Mouse (Mus musculus): ENCODE measurements around the gene 2310011J03Rik.
"Not testable (repeated sequence)": the region's sequence is repeated elsewhere in the genome, so short reads cannot be mapped to it uniquely, and the experiment has no call there.

The 2310011J03Rik gene

GRCm38 (mm10) chr10:80320340-80320760 lies at the start of gene 2310011J03Rik:
Gene 2310011J03Rik (minus strand): TSS chr10:80320537.
- peak; percentile 95 for DNase-seq (ENCODE audit: low read depth)

DNA sequence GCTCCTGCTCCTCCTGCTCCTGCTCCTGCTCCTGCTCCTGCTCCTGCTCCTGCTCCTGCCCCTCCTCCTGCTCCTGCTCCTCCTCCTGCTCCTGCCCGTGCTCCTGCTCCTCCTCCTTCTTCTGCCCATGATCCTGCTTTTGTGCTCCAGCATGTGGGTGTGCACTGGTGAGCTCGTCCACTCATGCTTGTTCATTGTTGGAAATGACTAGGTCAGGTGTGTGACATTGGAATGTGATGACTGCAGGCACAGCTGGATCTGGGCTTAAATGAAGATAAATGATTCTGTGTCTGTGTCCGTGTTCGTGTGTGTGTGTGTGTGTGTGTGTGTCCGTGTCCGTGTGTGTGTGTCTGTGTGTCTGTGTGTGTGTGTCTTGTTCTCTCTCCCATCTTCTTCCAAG lies 48.1 kb upstream of the 2310011J03Rik start:
- no peak for DNase-seq (ENCODE audit: low read depth)

DNA sequence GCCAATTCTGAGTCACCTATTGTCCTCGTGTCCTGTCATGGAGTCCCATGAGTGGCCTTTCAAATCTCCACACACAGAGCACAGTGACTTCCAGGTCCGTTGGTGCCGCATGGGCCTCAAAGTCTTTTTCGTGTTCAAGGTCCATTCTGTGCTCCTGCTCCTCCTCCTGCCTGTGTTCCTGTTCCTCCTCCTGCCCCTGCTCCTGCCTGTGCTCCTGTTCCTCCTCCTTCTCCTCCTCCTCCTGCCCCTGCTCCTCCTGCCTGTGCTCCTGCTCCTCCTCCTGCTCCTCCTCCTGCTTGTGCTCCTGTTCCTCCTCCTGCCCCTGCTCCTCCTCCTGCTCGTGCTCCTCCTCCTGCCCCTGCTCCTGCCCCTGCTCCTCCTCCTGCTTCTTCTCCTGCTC lies 47.6 kb upstream of the 2310011J03Rik start:
- DNase-seq (ENCODE audit: low read depth): no peak

- no peak for DNase-seq (ENCODE audit: low read depth)
These were observed 45.4 kb upstream of the 2310011J03Rik start for GRCm38 (mm10) chr10:80365736-80366135.

- DNase-seq (ENCODE audit: low read depth): no peak
These were observed 43.4 kb upstream of the 2310011J03Rik start for GRCm38 (mm10) chr10:80363734-80364133.

GRCm38 (mm10) chr10:80357994-80358639 lies 37.8 kb upstream of the 2310011J03Rik start:
- DNase-seq (ENCODE audit: low read depth): no peak

DNA sequence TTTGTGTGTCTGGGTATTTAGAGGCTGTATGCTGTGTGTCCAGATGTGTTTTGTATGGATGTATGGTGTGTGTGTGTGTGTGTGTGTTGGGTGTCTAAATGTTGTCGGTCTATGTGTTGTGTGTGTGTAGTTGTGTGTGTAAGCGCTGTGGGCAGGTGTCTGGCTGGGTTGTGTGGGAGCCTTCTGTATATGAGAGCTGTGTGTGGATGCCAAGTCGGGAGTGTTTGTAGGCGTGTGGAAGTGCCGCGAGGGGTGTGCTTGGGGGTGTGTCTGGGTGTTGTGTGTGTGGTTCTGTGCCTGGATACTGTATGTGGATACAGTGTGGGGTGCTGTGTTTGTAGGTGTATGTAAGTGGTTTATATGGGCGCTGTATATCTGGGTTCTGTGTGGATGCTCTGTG lies 37.0 kb upstream of the 2310011J03Rik start:
- DNase-seq (ENCODE audit: low read depth): no peak

- no peak for DNase-seq (ENCODE audit: low read depth)
These were observed 36.4 kb upstream of the 2310011J03Rik start for GRCm38 (mm10) chr10:80356737-80357136.

- no peak for DNase-seq (ENCODE audit: low read depth)
These were observed 35.8 kb upstream of the 2310011J03Rik start, which contains the start of gene Plk5 for GRCm38 (mm10) chr10:80356001-80356682. Gene Plk5 (plus strand): TSS chr10:80356459.

DNA sequence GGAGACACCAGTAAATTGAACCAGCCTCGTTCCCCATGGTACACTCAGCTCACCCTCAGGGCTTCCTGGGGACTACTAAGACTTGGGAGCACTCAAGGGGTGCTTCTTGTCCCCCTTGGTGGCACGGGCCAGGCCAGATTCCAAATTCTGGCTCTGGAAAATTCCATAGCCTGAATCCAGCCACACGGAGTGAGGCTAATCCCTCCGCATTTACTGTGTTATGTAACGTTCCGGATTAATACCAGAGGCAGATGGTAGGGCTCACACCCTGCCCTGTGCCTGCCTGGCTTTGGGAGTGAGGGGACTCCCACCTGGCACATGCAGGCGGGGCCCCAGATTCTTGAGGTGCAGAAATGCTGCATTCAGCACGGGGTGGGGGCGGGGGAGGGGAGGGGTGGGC lies 35.1 kb upstream of the 2310011J03Rik start:
- no peak for DNase-seq (ENCODE audit: low read depth)

DNA sequence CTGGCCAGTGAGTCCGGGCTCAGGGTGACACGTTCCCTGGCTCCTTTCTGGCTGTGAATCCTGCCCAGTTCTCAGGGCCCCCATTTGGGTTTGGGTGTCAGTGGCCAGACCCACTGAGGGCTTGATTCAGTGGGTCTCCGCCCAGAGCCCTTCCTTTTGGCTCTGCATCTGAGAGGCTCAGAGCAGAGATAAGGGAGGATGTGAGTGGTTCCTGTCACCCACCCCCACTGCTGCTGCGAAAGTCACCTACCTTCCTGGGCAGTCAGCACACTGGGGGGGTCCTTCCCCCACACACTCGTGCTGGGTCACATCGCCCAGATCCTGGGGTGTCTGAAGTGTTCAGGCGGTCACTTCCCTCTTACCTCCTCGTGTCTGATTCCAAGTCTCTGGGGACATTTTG lies 32.4 kb upstream of the 2310011J03Rik start:
- DNase-seq (ENCODE audit: low read depth): no peak

- DNase-seq (ENCODE audit: low read depth): no peak
These were observed 31.6 kb upstream of the 2310011J03Rik start for GRCm38 (mm10) chr10:80351896-80352295.

- peak; percentile 88 for DNase-seq (ENCODE audit: low read depth)
These were observed 30.0 kb upstream of the 2310011J03Rik start for GRCm38 (mm10) chr10:80350292-80350691.

- DNase-seq (ENCODE audit: low read depth): no peak
These were observed 28.6 kb upstream of the 2310011J03Rik start for GRCm38 (mm10) chr10:80348981-80349380.

GRCm38 (mm10) chr10:80348244-80348781 lies 28.0 kb upstream of the 2310011J03Rik start, which contains the start of gene Adamtsl5:
Gene Adamtsl5 (minus strand): TSS chr10:80348412.
- peak; percentile 59 for DNase-seq (ENCODE audit: low read depth)

- no peak for DNase-seq (ENCODE audit: low read depth)
These were observed 27.2 kb upstream of the 2310011J03Rik start for GRCm38 (mm10) chr10:80347514-80347967.

GRCm38 (mm10) chr10:80345929-80346328 lies 25.6 kb upstream of the 2310011J03Rik start:
- DNase-seq (ENCODE audit: low read depth): not testable (repeated sequence)

DNA sequence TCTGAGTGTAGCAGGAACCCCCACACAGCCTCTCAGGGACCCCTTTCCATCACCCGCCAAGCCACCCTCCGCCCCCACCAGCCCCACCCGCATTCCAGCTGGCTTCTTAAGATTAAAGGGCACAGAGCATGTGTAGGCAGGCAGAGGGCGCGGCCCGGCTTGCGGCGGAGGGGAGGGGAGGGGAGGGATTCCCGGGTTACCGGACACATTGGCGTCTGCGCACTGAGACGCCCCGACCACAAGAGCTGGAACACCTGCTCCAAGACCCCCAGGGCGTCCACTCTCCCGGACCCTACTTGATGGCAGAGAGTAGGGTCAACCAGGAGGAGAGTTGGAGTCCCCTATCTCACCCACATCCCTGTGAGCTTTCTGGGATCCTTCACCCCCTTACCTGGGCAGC lies 24.8 kb upstream of the 2310011J03Rik start:
- no peak for DNase-seq (ENCODE audit: low read depth)

GRCm38 (mm10) chr10:80344131-80344661 lies 23.9 kb upstream of the 2310011J03Rik start:
- DNase-seq (ENCODE audit: low read depth): peak; percentile 46

GRCm38 (mm10) chr10:80343425-80343895 lies 23.1 kb upstream of the 2310011J03Rik start:
- DNase-seq (ENCODE audit: low read depth): no peak

- peak; percentile 40 for DNase-seq (ENCODE audit: low read depth)
These were observed 22.6 kb upstream of the 2310011J03Rik start for GRCm38 (mm10) chr10:80342749-80343424.

GRCm38 (mm10) chr10:80342305-80342748 lies 22.0 kb upstream of the 2310011J03Rik start:
- no peak for DNase-seq (ENCODE audit: low read depth)
